Mouse (Mus musculus) mouse trophoblast stem cell (cell line): ENCODE results near the gene Ss18l1.

ENCODE experiments used
- in situ Hi-C, 2 experiments: fragments of 300-500 bp; cut with MseI, MboI; formaldehyde crosslinking; loops; 2 replicates in 1 of 2; 3 replicates in 1 of 2; pipeline ENCODE4 v1.15.1; 2025

Ss18l1 gene

DNA sequence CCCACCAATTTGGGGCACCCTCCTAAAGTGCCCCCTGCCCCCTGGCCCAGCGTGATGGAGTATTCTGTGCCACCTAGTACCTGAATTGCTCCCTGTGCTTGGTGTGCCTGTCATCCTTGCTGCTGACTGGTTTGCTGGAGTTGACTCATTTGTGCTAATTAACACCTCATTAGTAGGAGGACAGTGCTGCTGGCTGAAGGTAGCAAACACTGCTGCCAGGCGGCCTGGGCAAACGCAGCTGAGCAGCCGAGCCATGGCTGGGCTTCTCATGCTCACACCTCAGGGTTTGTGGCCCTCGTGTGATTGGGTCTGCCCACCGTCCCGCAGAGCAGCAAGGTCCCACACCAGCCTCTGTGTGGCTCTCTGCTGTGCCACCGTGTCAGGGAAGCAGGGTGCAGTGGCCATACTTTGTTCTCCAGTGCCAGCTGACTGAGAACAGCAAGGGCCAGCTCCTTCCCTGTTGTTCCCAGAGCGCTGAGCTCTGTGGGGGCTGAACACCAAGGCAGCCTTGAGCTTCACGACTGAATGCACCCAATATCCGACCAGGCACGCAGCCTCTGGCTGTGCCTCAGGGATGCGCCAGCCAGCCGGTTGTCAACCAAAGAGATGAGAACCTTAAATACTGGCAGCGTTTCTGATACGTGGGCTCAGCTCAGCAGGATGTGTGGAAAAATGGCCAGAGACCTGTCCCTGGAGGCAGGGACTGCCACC is 43.8 kb downstream of the Ss18l1 start:
- in situ Hi-C loops, result no loop called here

DNA sequence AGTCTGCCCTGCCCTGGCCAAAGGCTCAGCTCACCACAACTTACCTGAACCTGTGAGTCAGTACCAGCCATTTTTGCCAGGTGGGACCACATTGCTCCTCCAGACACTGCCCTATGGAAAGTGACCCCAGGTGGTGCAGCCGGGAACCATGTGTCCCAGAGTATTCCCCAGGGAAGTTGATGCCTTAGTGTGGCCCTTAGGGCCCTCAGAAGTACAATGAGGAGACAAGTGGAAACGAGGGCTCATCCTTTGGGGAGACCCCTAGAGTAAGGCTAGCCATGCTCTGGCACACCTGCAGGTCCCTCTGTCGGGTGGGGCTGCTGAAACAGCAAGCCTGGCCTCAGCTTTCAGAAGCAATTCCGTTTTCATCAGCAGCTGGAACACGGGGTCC is 44.3 kb downstream of the Ss18l1 start:
- in situ Hi-C loops, result no loop called here

DNA sequence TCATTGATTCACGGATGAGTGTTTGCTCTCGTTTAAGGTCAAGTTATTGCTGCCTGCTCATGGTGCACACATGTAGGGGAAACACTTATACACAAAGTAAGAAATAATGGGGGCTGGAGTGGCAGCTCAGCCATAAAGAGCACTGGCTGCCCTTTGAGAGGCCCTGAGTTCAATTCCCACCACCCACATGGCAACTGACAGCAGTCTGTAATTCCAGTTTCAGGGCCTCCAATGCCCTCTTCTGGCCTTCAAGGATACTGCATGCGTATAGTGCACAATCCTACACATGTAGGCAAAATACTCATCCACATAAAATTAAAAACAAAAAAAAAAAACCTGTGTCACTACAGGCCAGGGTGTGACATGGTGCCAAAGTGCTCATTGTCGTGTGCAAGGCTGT is 45.2 kb downstream of the Ss18l1 start:
- in situ Hi-C loops, result no loop called here

DNA sequence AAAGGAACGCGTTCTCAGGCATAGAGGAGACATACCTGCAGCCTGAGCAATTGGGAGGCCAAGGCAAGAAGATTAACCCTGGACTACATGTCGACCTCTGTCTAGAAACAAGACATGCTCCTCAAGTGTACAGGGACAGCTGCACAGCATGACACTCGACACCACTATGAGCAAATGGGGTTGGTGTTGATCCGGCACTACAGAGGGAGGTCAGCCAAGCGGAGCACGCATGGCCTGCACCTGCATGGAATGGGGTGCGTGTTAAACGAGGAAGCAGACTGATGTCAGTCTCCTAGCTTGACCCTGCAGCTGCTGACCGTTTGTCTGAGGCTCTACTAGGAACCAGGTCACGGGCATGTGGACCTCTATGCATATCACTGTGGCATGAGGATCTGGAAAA is 48.0 kb downstream of the Ss18l1 start:
- in situ Hi-C loops, result no loop called here

DNA sequence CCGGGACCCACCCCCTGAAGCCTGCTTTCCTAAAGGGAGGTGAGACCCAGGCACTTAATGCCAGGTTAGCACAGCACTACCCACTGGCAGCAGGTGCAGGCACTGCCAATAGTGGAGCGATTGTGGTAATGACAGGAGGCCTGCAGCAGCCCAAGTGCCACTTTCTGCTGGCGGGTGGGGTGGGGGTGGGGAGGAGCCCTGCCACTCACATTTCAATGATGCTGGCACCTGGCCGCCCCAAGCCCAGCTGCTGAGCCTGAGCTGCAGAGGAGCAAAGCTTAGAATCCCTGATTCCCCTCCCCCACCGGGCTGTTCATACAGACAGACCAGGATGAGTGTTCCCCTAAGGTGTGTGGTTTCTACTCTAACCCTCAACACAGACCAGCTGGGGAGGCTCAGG is 53.4 kb downstream of the Ss18l1 start:
- in situ Hi-C loops, result no loop called here

DNA sequence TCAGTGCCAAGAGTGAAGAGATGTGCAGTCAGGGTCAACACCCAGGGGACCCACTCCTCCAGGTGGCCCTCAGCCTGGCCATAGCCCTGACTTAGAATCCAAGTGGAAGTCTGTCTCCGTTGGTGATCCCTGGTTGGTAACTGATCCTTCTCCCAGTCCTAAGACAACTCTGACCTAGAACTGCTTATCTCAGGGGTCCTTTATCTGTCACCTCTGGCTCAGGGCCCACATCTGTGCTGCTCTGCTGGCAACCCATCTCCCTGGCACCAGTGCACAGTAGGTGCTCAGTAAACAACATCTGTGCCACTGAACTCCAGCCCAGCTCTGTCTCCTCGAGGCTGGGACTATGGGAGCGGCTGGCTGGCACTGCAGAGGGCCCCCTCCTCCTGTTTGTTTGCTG is 55.3 kb downstream of the Ss18l1 start:
- in situ Hi-C loops, result no loop called here

DNA sequence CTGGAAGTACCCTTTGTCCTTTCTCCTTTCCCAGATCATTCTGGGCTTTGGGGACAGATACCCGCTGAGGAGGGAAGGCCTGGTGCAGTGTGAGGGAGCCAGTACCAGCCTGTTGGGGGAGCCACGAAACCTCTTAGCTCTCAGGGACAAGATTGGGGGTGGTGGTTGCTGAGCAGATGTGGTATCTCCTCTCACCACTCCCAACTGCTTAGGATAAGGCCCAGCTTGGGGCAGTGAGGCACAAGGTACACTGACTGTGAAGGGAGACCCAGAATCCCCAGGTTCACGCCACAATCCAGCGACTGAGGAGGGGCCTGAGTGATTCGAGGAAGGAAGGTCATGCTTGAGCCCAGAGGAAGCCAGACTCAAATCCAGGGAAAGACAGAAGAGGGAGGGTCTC is 55.9 kb downstream of the Ss18l1 start:
- in situ Hi-C loops, result no loop called here

DNA sequence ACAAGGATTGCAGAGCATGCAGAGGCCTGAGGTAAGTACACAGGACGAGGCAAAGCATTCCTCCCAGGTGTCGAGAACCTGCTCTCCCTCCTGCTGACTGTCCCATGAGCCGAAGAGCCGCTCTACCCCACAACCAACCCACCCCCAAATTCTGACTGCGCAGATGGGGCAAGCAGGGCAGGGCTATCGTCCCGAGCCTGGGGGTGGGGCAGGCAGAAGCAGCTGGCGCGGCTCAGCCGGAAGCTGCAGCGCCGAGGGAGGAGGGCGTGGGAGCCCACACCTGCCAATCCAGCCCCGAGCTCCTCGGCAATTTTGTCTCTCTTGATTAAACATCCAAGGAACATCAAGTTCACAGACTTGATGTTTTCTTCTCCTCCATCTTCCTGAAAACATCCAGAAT is 57.2 kb downstream of the Ss18l1 start:
- in situ Hi-C loops, result no loop called here

DNA sequence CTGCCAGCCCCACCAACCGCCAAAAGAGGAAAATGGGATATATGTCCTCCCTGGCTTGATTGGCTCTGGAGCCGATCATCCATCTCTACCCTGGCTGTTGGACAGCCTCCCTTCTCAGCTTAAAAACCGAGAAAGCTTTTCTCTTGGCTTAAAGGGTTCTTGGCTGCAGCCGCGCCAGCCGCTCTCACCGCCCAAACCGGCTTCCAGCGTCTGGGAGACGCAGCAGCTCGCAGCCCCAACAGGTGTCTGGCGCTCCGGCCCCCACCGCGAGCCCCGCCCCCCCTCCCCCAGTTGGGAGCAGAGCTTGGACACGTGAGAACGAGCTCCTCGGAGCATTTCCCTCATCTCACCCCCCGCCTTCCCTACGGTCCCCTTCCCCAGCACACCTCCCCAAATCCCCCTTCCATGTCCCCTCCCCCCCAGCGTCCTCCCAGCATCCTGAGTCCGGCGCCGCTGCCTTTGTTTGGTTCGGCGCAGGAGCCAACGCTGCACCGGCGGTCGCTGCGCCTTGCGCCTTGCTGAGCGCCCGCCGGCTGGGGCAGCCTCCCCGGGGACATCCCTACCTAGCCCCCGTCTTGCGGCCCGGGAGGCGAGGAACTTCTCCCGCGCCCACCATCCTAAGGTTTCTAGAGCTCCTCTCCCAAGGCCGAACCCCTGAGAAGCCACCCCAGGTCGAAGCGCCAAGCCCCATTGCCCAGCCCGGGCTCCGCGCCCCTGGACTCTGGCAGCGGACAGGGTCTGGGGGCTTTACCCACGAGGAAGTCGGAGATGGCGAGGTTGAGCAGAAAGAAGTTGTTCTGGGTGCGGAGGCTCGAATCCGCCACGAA is 61.1 kb downstream of the Ss18l1 start:
- in situ Hi-C loops, result no loop called here

DNA sequence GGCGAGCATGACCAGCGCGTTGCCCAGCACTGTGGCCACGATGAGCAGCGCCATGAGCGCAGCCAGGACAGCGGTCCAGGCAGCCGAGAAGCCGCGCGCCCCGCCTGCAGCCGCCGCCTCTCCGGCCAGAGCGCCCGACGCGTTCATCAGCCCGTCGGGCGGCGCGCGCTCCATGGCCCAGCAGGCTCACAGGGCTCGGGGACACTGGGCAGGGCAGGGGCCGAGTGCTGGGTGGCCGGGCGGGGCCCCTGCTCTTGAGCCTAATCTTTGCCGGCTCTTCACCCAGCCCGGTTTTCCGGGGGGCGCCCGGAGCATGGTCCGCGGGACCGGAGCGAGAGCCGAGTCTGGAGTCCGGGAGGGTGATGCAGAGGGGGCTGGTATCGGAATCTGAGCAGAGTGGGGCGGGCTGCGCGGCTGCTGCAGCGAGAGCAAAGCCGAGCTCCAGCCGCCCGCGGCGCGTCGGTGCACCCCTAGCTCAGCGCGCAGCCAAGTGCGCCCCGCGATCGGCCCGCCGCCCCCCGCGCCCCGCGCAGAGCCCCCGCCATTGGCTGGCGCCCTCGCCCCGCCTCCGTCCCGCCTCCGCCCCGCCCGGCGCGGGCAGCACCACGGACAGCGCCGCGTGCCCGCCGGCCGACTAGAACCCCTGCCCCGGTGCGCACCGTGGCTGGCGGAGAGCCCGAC is 61.8 kb downstream of the Ss18l1 start, which contains the start of gene Hrh3:
Gene Hrh3 (minus strand): TSS at position 511 of the 681 bp plus-strand sequence.
- in situ Hi-C loops, result no loop called here

DNA sequence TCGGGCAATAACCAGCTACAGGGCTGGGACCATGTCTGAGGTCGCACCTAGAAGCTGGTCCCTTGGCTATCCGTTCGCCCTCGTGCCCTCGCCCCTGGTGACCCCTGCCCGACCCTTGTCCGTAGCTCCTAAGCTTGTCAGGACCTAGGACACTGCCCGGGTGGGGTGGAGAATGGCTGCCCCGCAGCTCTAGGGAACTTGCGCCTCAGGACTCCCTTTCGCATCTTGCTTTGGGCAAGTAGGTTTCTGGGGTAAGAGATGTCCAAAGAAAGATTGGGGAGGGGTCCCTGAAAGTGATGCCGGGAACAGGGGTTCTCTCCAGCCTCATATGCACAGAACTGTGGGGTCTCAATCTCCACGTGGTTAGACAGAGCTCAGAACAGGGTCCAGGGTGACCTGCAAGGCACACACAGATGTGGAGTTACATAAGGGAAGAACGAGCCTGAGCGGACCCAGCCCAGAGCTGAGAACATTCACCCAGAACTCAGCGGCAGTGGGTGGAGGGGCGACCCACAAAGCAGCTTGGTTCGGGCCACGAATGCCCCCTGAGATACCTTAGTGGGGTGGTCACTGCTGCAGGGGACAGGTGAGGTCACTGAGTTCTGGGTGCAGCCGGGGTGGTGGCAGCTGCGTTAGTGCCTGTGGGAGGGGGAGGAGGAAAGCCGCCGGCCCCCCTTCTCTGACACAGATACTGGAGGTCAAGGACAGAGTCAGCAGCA is 62.5 kb downstream of the Ss18l1 start:
- in situ Hi-C loops, result no loop called here

DNA sequence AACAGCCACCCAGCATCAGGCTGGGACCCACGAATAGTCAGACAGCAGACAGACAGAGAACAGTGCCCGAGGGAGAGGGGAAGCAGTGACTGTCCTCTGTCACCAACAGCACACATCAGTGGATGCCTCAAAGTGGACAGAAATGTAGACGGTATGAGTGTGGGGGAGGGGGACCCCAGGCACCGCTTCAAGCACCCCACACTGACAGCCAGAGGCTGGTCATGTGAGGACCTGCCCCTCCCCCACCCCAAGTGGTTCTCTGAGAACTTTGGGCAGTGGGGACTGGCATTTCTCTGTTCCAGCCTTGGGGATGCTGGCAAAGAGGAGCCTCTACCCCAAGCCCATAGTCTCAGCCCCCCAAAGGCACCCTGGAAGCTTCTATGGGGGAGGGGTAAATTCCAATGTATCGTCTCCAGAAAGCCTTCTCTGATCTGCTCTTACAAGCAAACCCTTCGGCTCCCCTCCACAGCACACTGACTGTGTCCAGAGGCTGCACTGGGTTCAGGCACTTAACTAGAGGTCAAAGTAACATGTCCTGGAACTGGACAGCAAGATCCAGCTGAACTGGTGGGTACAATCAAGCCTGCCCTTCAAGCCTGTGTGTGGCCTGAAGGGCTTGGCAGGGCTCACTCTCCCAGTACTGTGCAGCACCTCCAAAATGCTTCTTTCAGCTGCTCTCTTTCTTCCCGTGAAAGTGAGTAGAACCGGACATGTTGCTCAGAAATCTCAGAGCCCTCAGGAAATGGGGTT is 63.3 kb downstream of the Ss18l1 start:
- in situ Hi-C loops, result no loop called here

DNA sequence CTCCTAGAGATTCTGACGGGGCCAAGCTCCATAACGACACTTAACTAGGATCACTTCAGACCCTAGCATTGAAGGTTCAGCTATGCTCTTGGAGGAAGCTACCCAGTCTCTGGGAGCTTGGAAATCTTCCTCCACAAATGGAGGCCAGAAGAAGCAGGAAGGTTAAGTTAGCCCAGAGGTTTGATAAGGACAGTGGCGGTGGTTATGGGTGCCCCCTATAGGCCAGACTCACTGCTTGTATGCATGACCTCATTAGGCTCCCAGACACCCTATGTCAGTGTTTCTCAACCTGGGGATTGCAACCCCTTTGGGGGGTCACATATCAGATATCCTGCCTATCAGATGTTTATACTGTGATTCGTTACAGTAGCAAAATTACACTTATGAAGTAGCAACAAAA is 64.8 kb downstream of the Ss18l1 start:
- in situ Hi-C loops, result no loop called here

DNA sequence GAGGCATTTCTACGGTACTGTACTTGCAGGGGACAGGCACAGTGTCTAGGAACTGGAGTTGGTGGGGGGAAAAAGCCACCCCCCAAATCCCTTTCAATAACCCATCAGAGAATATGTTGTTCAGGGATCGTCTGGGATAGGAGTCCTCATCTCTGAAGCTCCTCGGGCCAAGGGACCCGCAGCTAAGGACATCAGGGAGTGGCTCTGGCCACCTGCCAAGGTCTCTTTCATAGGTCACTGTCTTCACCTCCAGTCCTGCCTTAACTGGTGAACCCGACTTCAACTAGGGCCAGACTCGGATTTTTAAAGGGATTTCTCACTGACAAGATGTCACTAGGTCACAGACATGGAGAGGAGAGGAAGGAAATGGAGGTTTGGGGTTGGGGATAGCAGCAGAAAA is 66.0 kb downstream of the Ss18l1 start:
- in situ Hi-C loops, result no loop called here

DNA sequence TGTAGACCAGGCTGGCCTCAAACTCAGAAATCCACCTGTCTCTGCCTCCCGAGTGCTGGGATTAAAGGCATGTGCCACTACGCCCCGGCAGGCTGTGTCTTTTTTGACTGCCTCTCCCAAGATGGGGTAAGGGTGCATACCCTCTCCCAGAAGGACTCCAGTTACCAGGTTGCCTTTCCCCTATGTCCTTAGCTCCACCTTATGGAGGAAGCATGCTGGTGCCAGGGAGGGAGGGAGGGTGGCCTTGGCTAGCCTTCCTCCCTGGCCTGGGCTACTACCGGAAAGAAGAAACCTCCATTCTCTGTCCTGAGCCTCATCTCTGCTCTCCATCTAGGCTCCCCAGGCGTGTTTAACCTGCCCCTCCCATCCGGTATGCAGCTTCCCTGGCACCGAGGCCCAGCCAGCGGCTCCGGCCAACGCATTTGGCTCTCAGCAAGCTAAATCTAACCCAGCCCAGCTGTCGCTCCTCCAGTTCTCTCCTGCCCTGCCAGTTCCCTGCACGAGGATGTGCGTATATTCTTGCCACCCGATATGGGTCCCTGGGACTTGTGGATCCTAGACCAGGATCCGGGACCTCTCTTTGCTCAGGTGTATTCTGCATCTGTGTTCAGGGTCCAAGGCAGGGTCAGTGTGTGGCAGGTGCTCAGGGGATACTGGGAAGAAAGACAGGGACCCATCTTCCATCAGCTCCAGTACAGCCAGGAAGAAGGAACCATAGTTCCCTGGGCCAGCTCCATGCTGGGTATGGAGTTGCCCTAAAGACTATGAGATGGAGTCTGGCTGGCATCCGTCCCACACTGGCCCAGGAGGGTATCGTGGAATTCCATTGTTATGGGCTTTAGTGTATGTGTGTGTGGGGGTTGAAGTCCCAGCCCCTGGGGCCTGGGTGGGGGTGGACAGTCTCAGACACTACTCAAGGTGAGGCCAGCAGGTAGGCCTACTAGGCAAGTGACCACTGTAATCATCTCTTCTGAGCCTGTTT is 71.9 kb downstream of the Ss18l1 start:
- in situ Hi-C loops, result no loop called here

DNA sequence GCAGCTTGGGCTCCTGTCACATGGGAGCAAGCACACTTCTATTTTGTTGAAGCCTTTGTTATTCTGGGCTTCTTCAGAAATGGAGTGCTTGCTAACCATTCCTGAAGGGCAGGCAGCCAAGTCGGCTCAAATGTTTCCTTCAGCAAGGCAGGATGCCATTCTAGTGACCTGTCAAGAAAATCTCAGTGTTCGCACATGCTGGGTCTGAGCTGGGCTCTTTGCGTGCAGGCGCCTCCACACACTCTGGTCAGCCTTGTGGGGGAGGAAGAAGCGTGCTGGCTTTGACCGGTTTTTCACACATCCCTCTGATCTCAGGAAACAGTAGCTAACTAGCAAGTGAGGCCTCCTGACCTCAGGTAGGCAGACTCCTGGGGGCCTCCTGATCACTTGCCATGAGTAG is 73.0 kb downstream of the Ss18l1 start:
- in situ Hi-C loops, result no loop called here

DNA sequence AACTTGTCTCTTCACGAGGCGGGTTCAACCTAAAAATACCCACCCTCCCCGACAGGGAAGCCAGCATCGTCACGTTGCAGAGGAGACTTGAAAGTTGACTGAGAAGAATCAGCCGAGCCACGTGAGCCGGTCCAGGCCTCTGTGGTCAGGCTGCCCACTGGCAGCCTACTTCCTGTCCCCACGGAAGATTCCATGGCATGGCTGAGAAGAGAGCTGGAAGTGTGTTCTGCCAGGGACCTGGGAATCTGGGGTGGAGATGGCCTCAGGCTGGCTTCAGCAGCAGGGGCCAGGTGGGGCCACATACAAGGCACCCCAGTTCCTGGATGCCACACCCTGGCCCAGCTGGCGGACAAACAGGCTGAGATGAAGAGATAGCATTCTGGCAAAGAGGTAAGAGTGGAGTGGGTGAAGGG is 73.8 kb downstream of the Ss18l1 start:
- in situ Hi-C loops, result no loop called here

DNA sequence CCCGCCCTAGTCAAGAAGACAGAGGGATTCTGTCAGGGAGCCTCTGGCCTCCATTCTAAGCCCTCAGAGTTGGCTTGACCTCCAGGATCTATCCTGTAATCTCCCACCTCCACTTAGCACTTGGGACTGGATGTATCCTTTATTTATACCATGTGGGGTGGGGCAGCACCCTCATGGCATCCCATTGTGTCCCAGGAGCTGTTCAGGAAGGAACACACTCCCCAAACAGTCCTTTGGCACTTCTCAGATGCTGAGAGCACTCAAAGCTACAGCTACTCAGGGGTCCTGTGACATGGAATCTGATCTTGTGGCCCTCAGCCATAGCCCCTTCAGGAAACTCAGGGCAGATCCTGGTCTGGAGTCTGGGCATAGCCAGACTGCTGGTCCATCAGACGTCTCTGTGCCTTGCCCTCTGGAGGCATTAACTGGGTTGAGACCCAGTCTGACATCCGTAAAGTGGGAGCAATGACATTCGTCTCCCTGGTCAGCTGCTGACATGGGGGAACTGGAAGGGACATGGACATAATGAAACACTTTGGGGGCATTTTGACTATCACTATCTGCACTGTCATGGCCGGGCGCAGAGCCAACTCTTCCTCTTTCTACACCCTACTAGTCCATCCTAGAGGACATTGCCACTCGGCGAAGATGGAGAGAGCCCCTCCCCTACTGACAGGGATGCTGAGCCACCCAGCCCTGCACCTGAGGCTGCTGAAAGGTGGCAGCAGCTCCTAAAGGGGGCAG is 74.6 kb downstream of the Ss18l1 start:
- in situ Hi-C loops, result no loop called here

DNA sequence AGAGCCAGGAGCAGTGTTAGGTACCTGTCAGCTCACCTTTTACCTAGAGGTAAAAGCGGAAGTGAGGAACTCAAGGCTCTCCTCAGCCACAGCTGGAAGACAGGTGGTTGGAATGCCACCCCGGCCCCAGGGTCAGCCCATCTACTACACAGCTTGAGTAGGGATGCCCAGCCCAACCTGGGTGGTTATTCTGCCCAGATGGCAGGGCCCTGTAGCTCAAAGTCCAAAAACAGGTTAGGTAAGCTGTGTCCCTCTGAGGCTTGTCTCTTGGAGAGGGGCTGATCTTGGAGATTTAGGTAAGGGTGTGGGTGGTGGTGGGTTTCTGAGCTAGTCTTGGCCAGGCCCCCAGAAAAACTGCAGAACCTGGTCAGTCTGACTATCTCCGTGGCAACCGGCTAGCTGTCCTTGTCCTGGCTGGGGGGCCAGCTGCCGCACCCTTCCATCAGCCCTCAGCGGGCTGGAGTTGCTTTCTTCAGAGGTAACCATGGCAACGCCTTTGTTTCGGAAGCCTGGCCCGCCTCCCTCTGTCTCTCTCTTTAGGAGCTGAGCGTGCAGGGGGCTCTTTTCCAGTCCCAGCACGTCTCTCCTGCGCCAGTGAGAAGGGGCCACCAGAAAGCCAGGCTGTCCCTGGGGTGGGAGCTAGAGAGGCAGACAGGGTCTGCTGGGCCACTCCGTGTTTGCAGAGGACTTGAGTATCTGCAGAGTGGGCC is 75.3 kb downstream of the Ss18l1 start:
- in situ Hi-C loops, result no loop called here
